Comparison of ENCODE assay signal across 27 mouse cellular contexts in genomic region chr6:100538570-100538969, GRCm38 (mm10).
DNase-seq lines count a peak whose midpoint lies in the region; ATAC-seq and TF ChIP-seq lines count a peak whose summit lies in the region.
"Had no signal": no experiment of that assay in that cellular context is flagged by ENCODE, and none has a peak within 500 bp of the region (broad histone marks: within the 10 kb centered on the region; RNA-seq: fewer than 3 reads in every experiment).

No protein-coding gene starts in this region.

- no peaks in the 10 kb centered on the region for H3K36me3 ChIP-seq in heart, embryonic 16.5 days (ENCODE audit: control insufficient read depth, insufficient read depth)
- H3K36me3 ChIP-seq in stomach, embryonic 15.5 days, result no peaks in the 10 kb centered on the region
- no peaks in the 10 kb centered on the region for H3K36me3 ChIP-seq in stomach, postnatal 0 days (ENCODE audit: control insufficient read depth, insufficient read depth, low read length)
- no peaks in the 10 kb centered on the region for H3K36me3 ChIP-seq in intestine, embryonic 16.5 days (ENCODE audit: control insufficient read depth, insufficient read depth, low read length)
- H3K36me3 ChIP-seq: forebrain, embryonic 10.5 days; heart, embryonic 13.5 days had no signal

- no peaks in the 10 kb centered on the region for H3K9me3 ChIP-seq in heart, embryonic 16.5 days (replicated peaks; ENCODE audit: control insufficient read depth, low read length)
- H3K9me3 ChIP-seq in stomach, embryonic 15.5 days, result no peaks in the 10 kb centered on the region
- H3K9me3 ChIP-seq in stomach, postnatal 0 days (ENCODE audit: control insufficient read depth, low read length), result no peaks in the 10 kb centered on the region
- H3K9me3 ChIP-seq in intestine, embryonic 16.5 days (ENCODE audit: control insufficient read depth, low read length), result no peaks in the 10 kb centered on the region
- H3K9me3 ChIP-seq: forebrain, embryonic 10.5 days; forebrain, embryonic 13.5 days; heart, embryonic 13.5 days had no signal

- 0 out of 2 replicates have a peak, but pooled peaks cover 4% of the 10 kb centered on the region for H3K4me1 ChIP-seq in heart, embryonic 16.5 days (ENCODE audit: control insufficient read depth, insufficient read depth, low read length)
- H3K4me1 ChIP-seq in stomach, embryonic 15.5 days, result peaks cover 6% of the 10 kb centered on the region
- H3K4me1 ChIP-seq in stomach, postnatal 0 days (replicated peaks; ENCODE audit: control insufficient read depth, insufficient read depth), result no peaks in the 10 kb centered on the region
- no peaks in the 10 kb centered on the region for H3K4me1 ChIP-seq in intestine, embryonic 16.5 days (ENCODE audit: control insufficient read depth, insufficient read depth, low read length)

- no peak overlapping the region for H3K4me3 ChIP-seq in heart, embryonic 16.5 days (ENCODE audit: low read length)
- no peak overlapping the region for H3K4me3 ChIP-seq in stomach, embryonic 15.5 days (replicated peaks)
- no peak overlapping the region for H3K4me3 ChIP-seq in stomach, postnatal 0 days (ENCODE audit: low read depth, low read length)
- no peak overlapping the region for H3K4me3 ChIP-seq in intestine, embryonic 16.5 days (ENCODE audit: low read length)
- H3K4me3 ChIP-seq: forebrain, embryonic 10.5 days; forebrain, embryonic 13.5 days; gastrocnemius, adult 2 months; heart, embryonic 13.5 days had no signal

- DNase-seq in heart, postnatal 25 days (ENCODE audit: low spot score), result no peak
- DNase-seq in stomach, postnatal 0 days (ENCODE audit: low spot score), result no peak
- peak; percentile 26 for DNase-seq in R1 (ENCODE audit: low read depth, low spot score)
- DNase-seq in kidney, postnatal 4 days, result no peak
- no peak for DNase-seq in embryo, embryonic 9.5 days (ENCODE audit: extremely low spot score)
- DNase-seq: adrenal gland, adult 2 months; adrenal gland, postnatal 14 days; cerebellum, adult 11 months; cerebellum, adult 2 months; cerebellum, adult 9-11 months; cerebellum, postnatal 25 days; gastrocnemius, adult 2 months; gastrocnemius, postnatal 14 days; heart, adult 11 months; heart, postnatal 14 days; kidney, adult 18-20 months; kidney, adult 9 months had no signal

- TF ChIP-seq CTCF in stomach, postnatal 0 days (IDR thresholded peaks at IDR 0.05; ENCODE audit: low read depth), result no peak

- H3K9ac ChIP-seq in heart, embryonic 16.5 days (ENCODE audit: low read length), result no peak overlapping the region
- H3K9ac ChIP-seq in stomach, embryonic 15.5 days, result no peak overlapping the region
- no peak overlapping the region for H3K9ac ChIP-seq in stomach, postnatal 0 days (ENCODE audit: low read length)
- no peak overlapping the region for H3K9ac ChIP-seq in intestine, embryonic 16.5 days (ENCODE audit: low read depth, low read length)
- H3K9ac ChIP-seq: forebrain, embryonic 13.5 days; heart, embryonic 13.5 days; hindbrain, embryonic 14.5 days had no signal

- ATAC-seq in heart, embryonic 16.5 days (replicated peaks; ENCODE audit: extremely low read depth, insufficient read depth, low FRiP score), result peak; percentile 56; the same call in 1 of the 2 replicates
- 0 out of 2 replicates have a peak, but pooled peaks have one; percentile 15 for ATAC-seq in stomach, embryonic 15.5 days (ENCODE audit: insufficient read depth, low FRiP score, low read depth)
- no peak for ATAC-seq in stomach, postnatal 0 days (ENCODE audit: low FRiP score, low TSS enrichment)
- ATAC-seq in intestine, embryonic 16.5 days, result peak; percentile 18
- ATAC-seq: forebrain, embryonic 13.5 days; forebrain, embryonic 16.5 days; hindbrain, postnatal 0 days; inflammation-experienced regulatory T-cells, adult 6 months had no signal

- no peak for TF ChIP-seq EP300 in stomach, postnatal 0 days (optimal IDR thresholded peaks at IDR 0.05)

- WGBS in heart, embryonic 16.5 days, result 52% methylated on average over 7 of the region's 7 CpGs
- whole genome bisulfite sequencing in stomach, embryonic 15.5 days, result 61% methylated on average over 7 of the region's 7 CpGs
- WGBS in stomach, postnatal 0 days, result 55% methylated on average over 7 of the region's 7 CpGs
- 60% methylated on average over 7 of the region's 7 CpGs for WGBS in intestine, embryonic 16.5 days

- H3K27me3 ChIP-seq in heart, embryonic 16.5 days (ENCODE audit: control insufficient read depth, insufficient read depth, low read length), result no peaks in the 10 kb centered on the region
- no peaks in the 10 kb centered on the region for H3K27me3 ChIP-seq in stomach, embryonic 15.5 days (replicated peaks)
- no peaks in the 10 kb centered on the region for H3K27me3 ChIP-seq in stomach, postnatal 0 days (ENCODE audit: control insufficient read depth, insufficient read depth, low read length)
- no peaks in the 10 kb centered on the region for H3K27me3 ChIP-seq in intestine, embryonic 16.5 days (replicated peaks; ENCODE audit: control insufficient read depth, insufficient read depth, low read length)

- intact Hi-C loops in heart, postnatal 25 days (cut with DNase I), result no loop called here

- H3K4me2 ChIP-seq in heart, embryonic 16.5 days (ENCODE audit: low read depth, low read length), result no peak overlapping the region
- no peak overlapping the region for H3K4me2 ChIP-seq in stomach, embryonic 15.5 days
- no peak overlapping the region for H3K4me2 ChIP-seq in stomach, postnatal 0 days (replicated peaks; ENCODE audit: low read depth)
- H3K4me2 ChIP-seq in intestine, embryonic 16.5 days (ENCODE audit: low read depth, low read length), result no peak overlapping the region
- H3K4me2 ChIP-seq: forebrain, embryonic 13.5 days; heart, embryonic 13.5 days; hindbrain, embryonic 14.5 days had no signal

- H3K27ac ChIP-seq in heart, embryonic 16.5 days (ENCODE audit: low read length), result no peak overlapping the region
- peak overlapping the region; percentile 8; the same call in 1 of the 2 replicates for H3K27ac ChIP-seq in stomach, embryonic 15.5 days
- no peak overlapping the region for H3K27ac ChIP-seq in stomach, postnatal 0 days (replicated peaks)
- H3K27ac ChIP-seq in intestine, embryonic 16.5 days (ENCODE audit: low read length), result no peak overlapping the region
- H3K27ac ChIP-seq: forebrain, embryonic 10.5 days; forebrain, embryonic 13.5 days; gastrocnemius, adult 2 months; heart, embryonic 13.5 days; hindbrain, embryonic 14.5 days; hindbrain, postnatal 0 days had no signal
